Mouse (Mus musculus) liver, embryonic 14.5 days (tissue): ENCODE measurements at regions not wholly inside any gene's neighbourhood (a gene's known extent, or its start where the extent isn't known, plus 50 kb on each side); places are given as distances from the start of the nearest gene placed in this dataset.

Experiments used
- ATAC-seq: fragments of 200-750 bp; cut with Nextera tagmentation; 2 replicates; pipeline ENCODE4 v1.8.0; 2017; ENCODE audit warnings: moderate number of reproducible peaks, mild to moderate bottlenecking, moderate library complexity; ENCODE audit not compliant: insufficient read depth
- DNase-seq, 3 experiments: peaks; one replicate each; pipeline ENCODE4 v3.0.0-alpha.2; 2012 to 2013; ENCODE audit warnings: low read depth in 3 of 3, low spot score in 3 of 3
- H3K27ac ChIP-seq: fragments of 300-500 bp; sonication (generic); 2 replicates; pipeline ENCODE4 v1.5.1; 2014; ENCODE audit warnings: moderate library complexity, mild to moderate bottlenecking, control low read depth, inconsistent platforms
- H3K27me3 ChIP-seq: fragments of 300-500 bp; sonication (generic); 2 replicates; pipeline ENCODE4 v1.6.1; 2014; ENCODE audit warnings: mild to moderate bottlenecking, low read length, moderate library complexity; ENCODE audit not compliant: control insufficient read depth, insufficient read depth
- H3K36me3 ChIP-seq: fragments of 300-500 bp; sonication (generic); replicated peaks from 2 replicates; pipeline ENCODE4 v1.6.1; 2014; ENCODE audit warnings: low read depth; ENCODE audit not compliant: control insufficient read depth, insufficient read depth
- H3K4me1 ChIP-seq, 2 experiments: fragments of 200-500 bp in 1 of 2; fragments of 300-500 bp in 1 of 2; sonication (generic) in 1 of 2; replicated peaks; 2 replicates each; pipeline ENCODE4 v1.6.1; 2012 to 2014; ENCODE audit warnings: antibody characterized with exemption in 1 of 2, inconsistent platforms in 1 of 2, low read length in 1 of 2; ENCODE audit not compliant: control insufficient read depth in 2 of 2, insufficient read depth in 2 of 2
- H3K4me2 ChIP-seq: fragments of 300-500 bp; sonication (generic); 2 replicates; pipeline ENCODE4 v1.6.1; 2014; ENCODE audit warnings: low read depth, mild to moderate bottlenecking, control low read depth, moderate library complexity
- H3K4me3 ChIP-seq, 2 experiments: fragments of 200-500 bp in 1 of 2; fragments of 300-500 bp in 1 of 2; sonication (generic) in 1 of 2; 2 replicates each; pipeline ENCODE4 v1.5.1; 2012 to 2014; ENCODE audit warnings: low read depth in 2 of 2, low read length in 2 of 2, mild to moderate bottlenecking in 2 of 2, control low read depth in 1 of 2, inconsistent platforms in 1 of 2, moderate library complexity in 1 of 2; ENCODE audit not compliant: insufficient read depth in 1 of 2
- H3K9ac ChIP-seq: fragments of 300-500 bp; sonication (generic); replicated peaks from 2 replicates; pipeline ENCODE4 v1.6.1; 2014; ENCODE audit warnings: mild to moderate bottlenecking, control low read depth, moderate library complexity
- H3K9me3 ChIP-seq: fragments of 300-500 bp; sonication (generic); 2 replicates; pipeline ENCODE4 v1.6.1; 2016; ENCODE audit warnings: low read length, mixed read lengths; ENCODE audit not compliant: control insufficient read depth
- CTCF ChIP-seq: IDR thresholded peaks from 2 replicates; pipeline ENCODE4 v1.5.1; 2016; ENCODE audit warnings: antibody characterized with exemption, low read depth, control low read depth
- EP300 ChIP-seq: IDR thresholded peaks from 2 replicates; pipeline ENCODE4 v1.6.1; 2016; ENCODE audit warnings: antibody characterized with exemption, low read depth
- WGBS: fragments of 180-500 bp; shearing (Covaris S2); extraction: QIAGEN DNeasy Blood & Tissue Kit; methylation state at CpG from one replicate; pipeline ENCODE4 v1.1.7; 2014; ENCODE audit not compliant: insufficient replicate concordance; 5-methylcytosine and 5-hydroxymethylcytosine counted together

GRCm38 (mm10) chr3:149349731-149350130 lies 359.4 kb upstream of the Adgrl2 start:
- H3K36me3 ChIP-seq: no peaks in the 10 kb centered on the region
- H3K9ac ChIP-seq: no peak overlapping the region
- no peak for ATAC-seq

GRCm38 (mm10) chr3:149349211-149349697 lies 358.9 kb upstream of the Adgrl2 start:
- no peak overlapping the region for H3K4me3 ChIP-seq
- peak; percentile 39; the same call in 1 of the 2 replicates for ATAC-seq
- WGBS: 16% methylated on average over 9 of the region's 9 CpGs

More at GRCm38 (mm10) chr3:149349731-149350130, 359.4 kb upstream of the Adgrl2 start:
- Histone ChIP-seq H3K27ac (no peak overlapping the region), H3K27me3 (no peaks in the 10 kb centered on the region), H3K9me3 (no peaks in the 10 kb centered on the region), H3K4me3 (no peak overlapping the region), H3K4me1 (no peaks in the 10 kb centered on the region; a peak in 1 of 4 replicates), H3K4me2 (no peak overlapping the region)
- 42% methylated on average over 6 of the region's 6 CpGs for WGBS
- DNase-seq: no peak
- no peak for TF ChIP-seq CTCF
- TF ChIP-seq EP300: no peak

GRCm38 (mm10) chr3:149348459-149348971 lies 358.2 kb upstream of the Adgrl2 start:
- 56% methylated on average over 1 of the region's 1 CpGs for WGBS
- H3K4me3 ChIP-seq: no peak overlapping the region
- no peaks in the 10 kb centered on the region for H3K27me3 ChIP-seq
- no peak overlapping the region for H3K27ac ChIP-seq
- no peak overlapping the region for H3K9ac ChIP-seq
- no peaks in the 10 kb centered on the region for H3K9me3 ChIP-seq
- H3K36me3 ChIP-seq: no peaks in the 10 kb centered on the region
- TF ChIP-seq CTCF: no peak
- no peak for TF ChIP-seq EP300
- H3K4me2 ChIP-seq: no peak overlapping the region
- H3K4me1 ChIP-seq: no peaks in the 10 kb centered on the region; a peak in 1 of 4 replicates
- DNase-seq: no peak
- ATAC-seq: no peak

More at GRCm38 (mm10) chr3:149349211-149349697, 358.9 kb upstream of the Adgrl2 start:
- no peak for TF ChIP-seq EP300
- TF ChIP-seq CTCF: peak; percentile 75
- Histone ChIP-seq H3K36me3 (no peaks in the 10 kb centered on the region), H3K4me1 (no peaks in the 10 kb centered on the region; a peak in 1 of 4 replicates), H3K27ac (no peak overlapping the region), H3K4me2 (no peak overlapping the region), H3K9ac (no peak overlapping the region), H3K9me3 (no peaks in the 10 kb centered on the region), H3K27me3 (no peaks in the 10 kb centered on the region)
- no peak for DNase-seq

- Histone ChIP-seq H3K4me1 (no peaks in the 10 kb centered on the region; a peak in 1 of 4 replicates), H3K4me3 (no peak overlapping the region), H3K27ac (no peak overlapping the region), H3K9ac (no peak overlapping the region), H3K27me3 (no peaks in the 10 kb centered on the region), H3K9me3 (no peaks in the 10 kb centered on the region), H3K36me3 (no peaks in the 10 kb centered on the region), H3K4me2 (no peak overlapping the region)
- no peak for TF ChIP-seq EP300
- TF ChIP-seq CTCF: no peak
- 56% methylated on average over 6 of the region's 6 CpGs for WGBS
- DNase-seq: no peak
- ATAC-seq: no peak
Observed at GRCm38 (mm10) chr3:149347241-149347992, 357.1 kb upstream of the Adgrl2 start.

- Histone ChIP-seq H3K9me3 (no peaks in the 10 kb centered on the region), H3K27me3 (no peaks in the 10 kb centered on the region), H3K36me3 (no peaks in the 10 kb centered on the region), H3K9ac (no peak overlapping the region), H3K27ac (no peak overlapping the region), H3K4me3 (no peak overlapping the region), H3K4me1 (no peaks in the 10 kb centered on the region; a peak in 1 of 4 replicates), H3K4me2 (no peak overlapping the region)
- TF ChIP-seq EP300 (no peak), CTCF (no peak)
- WGBS: 77% methylated on average over 6 of the region's 6 CpGs
- DNase-seq (no peak), ATAC-seq (no peak)
Observed at GRCm38 (mm10) chr3:149342511-149342910, 352.2 kb upstream of the Adgrl2 start.
